Mouse (Mus musculus) heart, embryonic 16.5 days (tissue): ENCODE results near the gene Rapgef2. TPM values are rescaled to one million over a fixed set of nuclear protein-coding genes. Genes with fewer than 3 reads are reported as not detected.
"Not testable (repeated sequence)": the region's sequence is repeated elsewhere in the genome, so short reads cannot be mapped to it uniquely, and the experiment has no call there.

Source experiments
- ATAC-seq: fragments of 200-750 bp; cut with Nextera tagmentation; replicated peaks from 2 replicates; pipeline ENCODE4 v1.8.0; 2017; ENCODE audit warnings: moderate number of reproducible peaks; ENCODE audit not compliant: insufficient read depth, low FRiP score; ENCODE audit errors: extremely low read depth
- H3K27ac ChIP-seq: fragments of 300-500 bp; sonication (generic); 2 replicates; pipeline ENCODE4 v1.5.1; 2014; ENCODE audit warnings: mild to moderate bottlenecking, low read length, control low read depth, moderate library complexity
- H3K27me3 ChIP-seq: fragments of 300-500 bp; sonication (generic); 2 replicates; pipeline ENCODE4 v1.6.1; 2014; ENCODE audit warnings: low read length, mixed read lengths; ENCODE audit not compliant: control insufficient read depth, insufficient read depth
- H3K36me3 ChIP-seq: fragments of 300-500 bp; sonication (generic); 2 replicates; pipeline ENCODE4 v1.6.1; 2014; ENCODE audit not compliant: control insufficient read depth, insufficient read depth
- H3K4me1 ChIP-seq: fragments of 300-500 bp; sonication (generic); 2 replicates; pipeline ENCODE4 v1.6.1; 2014; ENCODE audit warnings: low read length, mixed read lengths; ENCODE audit not compliant: control insufficient read depth, insufficient read depth
- H3K4me2 ChIP-seq: fragments of 300-500 bp; sonication (generic); 2 replicates; pipeline ENCODE4 v1.6.1; 2014; ENCODE audit warnings: low read depth, mild to moderate bottlenecking, control low read depth, low read length
- H3K4me3 ChIP-seq: fragments of 300-500 bp; sonication (generic); 2 replicates; pipeline ENCODE4 v1.5.1; 2014; ENCODE audit warnings: mild to moderate bottlenecking, control low read depth, low read length
- H3K9ac ChIP-seq: fragments of 300-500 bp; sonication (generic); 2 replicates; pipeline ENCODE4 v1.6.1; 2014; ENCODE audit warnings: low read length, control low read depth
- H3K9me3 ChIP-seq: fragments of 300-500 bp; sonication (generic); replicated peaks from 2 replicates; pipeline ENCODE4 v1.6.1; 2016; ENCODE audit warnings: low read length; ENCODE audit not compliant: control insufficient read depth
- WGBS: fragments of 180-500 bp; shearing (Covaris S2); extraction: QIAGEN DNeasy Blood & Tissue Kit; methylation state at CpG from one replicate; pipeline ENCODE4 v1.1.7; 2014; 5-methylcytosine and 5-hydroxymethylcytosine counted together
- polyA plus RNA-seq: library from polyadenylated mRNA; unstranded; fragments of >200 nt; fragmentation: Nextera tagmentation; extraction: Ambion mirVana; gene quantifications from 2 replicates; pipeline ENCODE4 v1.2.1, GENCODE M21; 2015

Rapgef2 gene
- polyA plus RNA-seq, 1 experiment from 2014 or later: 4.9 TPM

GRCm38 (mm10) chr3:79230718-79231117 is 55.6 kb downstream of the Rapgef2 start:
- Histone ChIP-seq H3K27ac (no peak overlapping the region), H3K4me1 (peaks cover 14% of the 10 kb centered on the region), H3K9me3 (no peaks in the 10 kb centered on the region), H3K4me2 (no peak overlapping the region), H3K9ac (no peak overlapping the region), H3K36me3 (no peaks in the 10 kb centered on the region), H3K4me3 (no peak overlapping the region), H3K27me3 (no peaks in the 10 kb centered on the region)
- no peak for ATAC-seq
- WGBS: 94% methylated on average over 4 of the region's 4 CpGs

GRCm38 (mm10) chr3:79229546-79229945 is 56.8 kb downstream of the Rapgef2 start:
- no peaks in the 10 kb centered on the region for H3K36me3 ChIP-seq
- peaks cover 14% of the 10 kb centered on the region for H3K4me1 ChIP-seq
- no peak overlapping the region for H3K27ac ChIP-seq
- no peak for ATAC-seq
- WGBS: 62% methylated on average over 6 of the region's 6 CpGs
- no peak overlapping the region for H3K9ac ChIP-seq
- no peaks in the 10 kb centered on the region for H3K9me3 ChIP-seq
- no peak overlapping the region for H3K4me2 ChIP-seq
- H3K27me3 ChIP-seq: no peaks in the 10 kb centered on the region
- H3K4me3 ChIP-seq: no peak overlapping the region

GRCm38 (mm10) chr3:79228304-79228703 is 58.0 kb downstream of the Rapgef2 start:
- Histone ChIP-seq H3K9me3 (no peaks in the 10 kb centered on the region), H3K9ac (no peak overlapping the region), H3K4me3 (no peak overlapping the region), H3K27ac (no peak overlapping the region), H3K27me3 (no peaks in the 10 kb centered on the region), H3K4me1 (peaks cover 8% of the 10 kb centered on the region), H3K36me3 (no peaks in the 10 kb centered on the region), H3K4me2 (no peak overlapping the region)
- ATAC-seq: no peak

- Histone ChIP-seq H3K9ac (no peak overlapping the region), H3K4me1 (peaks cover 8% of the 10 kb centered on the region), H3K4me3 (no peak overlapping the region), H3K4me2 (no peak overlapping the region), H3K9me3 (no peaks in the 10 kb centered on the region), H3K36me3 (no peaks in the 10 kb centered on the region), H3K27ac (no peak overlapping the region), H3K27me3 (no peaks in the 10 kb centered on the region)
- 0 out of 2 replicates have a peak, but pooled peaks have one; percentile 45 for ATAC-seq
- WGBS: 77% methylated on average over 17 of the region's 17 CpGs
Observed at GRCm38 (mm10) chr3:79227356-79228088, 58.8 kb downstream of the Rapgef2 start.

- not testable (repeated sequence) for H3K27ac ChIP-seq, H3K36me3 ChIP-seq, H3K4me2 ChIP-seq, H3K27me3 ChIP-seq, H3K4me3 ChIP-seq, H3K9me3 ChIP-seq, ATAC-seq, H3K9ac ChIP-seq
- peaks cover 11% of the 10 kb centered on the region for H3K4me1 ChIP-seq
- WGBS: 60% methylated on average over 1 of the region's 1 CpGs
Observed at GRCm38 (mm10) chr3:79226807-79227206, 59.5 kb downstream of the Rapgef2 start.

- Histone ChIP-seq H3K36me3 (no peaks in the 10 kb centered on the region), H3K9me3 (no peaks in the 10 kb centered on the region), H3K4me3 (no peak overlapping the region), H3K27ac (no peak overlapping the region), H3K27me3 (no peaks in the 10 kb centered on the region), H3K4me2 (no peak overlapping the region), H3K9ac (no peak overlapping the region), H3K4me1 (peaks cover 12% of the 10 kb centered on the region)
- no peak for ATAC-seq
- 76% methylated on average over 6 of the region's 6 CpGs for WGBS
Observed at GRCm38 (mm10) chr3:79225888-79226287, 60.4 kb downstream of the Rapgef2 start.

GRCm38 (mm10) chr3:79224352-79224751 is 62.0 kb downstream of the Rapgef2 start:
- Histone ChIP-seq H3K9ac (no peak overlapping the region), H3K4me3 (no peak overlapping the region), H3K27ac (no peak overlapping the region), H3K9me3 (no peaks in the 10 kb centered on the region), H3K4me1 (peaks cover 14% of the 10 kb centered on the region), H3K4me2 (no peak overlapping the region), H3K36me3 (no peaks in the 10 kb centered on the region), H3K27me3 (no peaks in the 10 kb centered on the region)
- no peak for ATAC-seq
- 81% methylated on average over 7 of the region's 7 CpGs for WGBS

GRCm38 (mm10) chr3:79223281-79223680 is 63.0 kb downstream of the Rapgef2 start:
- 63% methylated on average over 8 of the region's 8 CpGs for WGBS
- Histone ChIP-seq H3K4me1 (peaks cover 22% of the 10 kb centered on the region), H3K36me3 (no peaks in the 10 kb centered on the region), H3K9me3 (no peaks in the 10 kb centered on the region), H3K4me3 (no peak overlapping the region), H3K27me3 (no peaks in the 10 kb centered on the region), H3K4me2 (no peak overlapping the region), H3K27ac (no peak overlapping the region), H3K9ac (no peak overlapping the region)
- ATAC-seq: no peak

GRCm38 (mm10) chr3:79222192-79222960 is 63.9 kb downstream of the Rapgef2 start:
- no peaks in the 10 kb centered on the region for H3K36me3 ChIP-seq
- H3K4me1 ChIP-seq: peaks cover 22% of the 10 kb centered on the region
- H3K27ac ChIP-seq: no peak overlapping the region
- H3K4me2 ChIP-seq: no peak overlapping the region
- H3K27me3 ChIP-seq: no peaks in the 10 kb centered on the region
- 59% methylated on average over 13 of the region's 13 CpGs for WGBS
- no peak for ATAC-seq
- no peaks in the 10 kb centered on the region for H3K9me3 ChIP-seq
- no peak overlapping the region for H3K4me3 ChIP-seq
- no peak overlapping the region for H3K9ac ChIP-seq
